Mouse (Mus musculus) heart, postnatal 0 days (tissue): Measurements from ENCODE around the gene Polr3c.

Experiments used
- CTCF ChIP-seq: IDR thresholded peaks from 2 replicates; pipeline ENCODE4 v1.5.1; 2016; ENCODE audit warnings: antibody characterized with exemption, control low read depth, low read depth
- EP300 ChIP-seq: IDR thresholded peaks from 2 replicates; pipeline ENCODE4 v1.6.1; 2016; ENCODE audit warnings: antibody characterized with exemption, low read depth

DNA sequence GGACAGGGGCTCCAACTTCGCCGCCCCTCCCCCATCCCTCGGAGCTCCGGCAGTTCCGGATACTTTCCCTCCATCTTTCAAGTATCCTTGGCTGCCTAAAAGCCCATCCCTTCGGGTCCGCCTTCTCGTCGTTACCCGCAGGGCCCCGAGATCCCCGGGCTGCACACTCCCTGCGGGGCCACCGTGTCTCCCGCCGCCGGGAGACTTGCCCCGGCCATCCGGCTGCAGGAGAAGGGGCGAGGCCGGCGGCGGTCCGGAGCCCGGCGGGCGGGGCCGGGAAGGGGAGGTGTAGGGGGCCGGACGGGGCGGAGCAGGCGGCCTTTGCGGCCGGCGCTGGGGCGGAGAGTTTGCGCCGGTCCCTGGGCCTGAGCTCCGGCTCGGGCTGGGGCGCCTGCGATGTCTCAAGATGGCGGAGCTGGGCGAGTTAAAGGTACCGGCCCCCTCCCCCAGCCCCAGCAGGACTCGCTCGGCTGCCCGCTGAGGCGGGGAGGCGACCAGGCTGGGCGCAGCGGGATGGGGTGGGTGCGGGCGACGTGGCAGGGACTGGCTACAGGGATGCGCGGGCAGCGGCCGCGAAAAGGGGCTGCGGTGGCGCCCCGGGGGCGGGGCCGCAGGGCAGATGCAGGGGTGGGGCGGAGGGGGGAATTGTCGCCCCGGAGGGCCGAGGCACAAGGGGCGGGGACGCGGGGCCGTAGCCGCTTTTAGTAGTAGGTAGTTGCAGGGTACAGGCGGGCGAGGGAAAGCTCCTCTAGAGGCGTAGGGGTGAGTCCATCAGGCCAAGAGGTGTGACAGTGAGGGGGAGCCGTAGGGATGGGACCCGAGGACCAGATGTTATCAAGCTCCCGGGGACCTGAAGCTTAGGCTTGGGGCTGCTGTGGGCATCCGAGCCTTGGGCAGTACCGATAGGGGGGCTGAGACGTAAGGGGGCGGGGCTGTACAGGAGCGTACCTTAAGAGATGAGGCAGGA, 30.4 kb downstream of the Polr3c start:
- TF ChIP-seq CTCF (no peak), EP300 (no peak; the same call in 1 of the 2 replicates)
